Mouse (Mus musculus): ENCODE results near the gene Rac3.

The Rac3 gene

GRCm38 (mm10) chr11:120707225-120707624, 14.0 kb upstream of the Rac3 start:
- DNase-seq: peak; percentile 67

DNA sequence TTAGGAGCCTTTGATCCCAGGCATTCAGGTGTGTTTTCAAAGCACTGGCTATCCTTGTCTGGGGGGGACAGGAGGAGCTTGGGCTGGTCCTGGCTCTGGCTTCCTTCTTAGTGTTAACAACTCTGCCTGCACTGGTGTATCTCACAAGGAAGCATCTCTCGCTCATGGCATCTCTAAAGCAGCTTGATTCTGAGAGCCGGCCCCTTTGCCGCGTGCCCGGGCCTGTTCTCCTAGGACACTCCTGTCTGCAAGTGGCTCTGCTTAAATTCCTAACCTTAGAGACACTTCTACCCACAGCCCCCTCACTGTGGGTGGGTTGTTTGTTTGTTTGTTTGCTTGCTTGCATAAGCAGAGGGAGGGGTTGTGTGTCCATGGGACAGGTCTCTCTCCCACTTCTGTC, 13.3 kb upstream of the Rac3 start:
- no peak for DNase-seq

GRCm38 (mm10) chr11:120709551-120709950, 11.7 kb upstream of the Rac3 start:
- no peak for DNase-seq

GRCm38 (mm10) chr11:120710672-120711071, 10.6 kb upstream of the Rac3 start:
- peak; percentile 31 for DNase-seq

- no peak for DNase-seq
Measured at GRCm38 (mm10) chr11:120711980-120712604, 9.2 kb upstream of the Rac3 start.

- peak; percentile 78 for DNase-seq
Measured at GRCm38 (mm10) chr11:120712771-120713568, 8.3 kb upstream of the Rac3 start.

DNA sequence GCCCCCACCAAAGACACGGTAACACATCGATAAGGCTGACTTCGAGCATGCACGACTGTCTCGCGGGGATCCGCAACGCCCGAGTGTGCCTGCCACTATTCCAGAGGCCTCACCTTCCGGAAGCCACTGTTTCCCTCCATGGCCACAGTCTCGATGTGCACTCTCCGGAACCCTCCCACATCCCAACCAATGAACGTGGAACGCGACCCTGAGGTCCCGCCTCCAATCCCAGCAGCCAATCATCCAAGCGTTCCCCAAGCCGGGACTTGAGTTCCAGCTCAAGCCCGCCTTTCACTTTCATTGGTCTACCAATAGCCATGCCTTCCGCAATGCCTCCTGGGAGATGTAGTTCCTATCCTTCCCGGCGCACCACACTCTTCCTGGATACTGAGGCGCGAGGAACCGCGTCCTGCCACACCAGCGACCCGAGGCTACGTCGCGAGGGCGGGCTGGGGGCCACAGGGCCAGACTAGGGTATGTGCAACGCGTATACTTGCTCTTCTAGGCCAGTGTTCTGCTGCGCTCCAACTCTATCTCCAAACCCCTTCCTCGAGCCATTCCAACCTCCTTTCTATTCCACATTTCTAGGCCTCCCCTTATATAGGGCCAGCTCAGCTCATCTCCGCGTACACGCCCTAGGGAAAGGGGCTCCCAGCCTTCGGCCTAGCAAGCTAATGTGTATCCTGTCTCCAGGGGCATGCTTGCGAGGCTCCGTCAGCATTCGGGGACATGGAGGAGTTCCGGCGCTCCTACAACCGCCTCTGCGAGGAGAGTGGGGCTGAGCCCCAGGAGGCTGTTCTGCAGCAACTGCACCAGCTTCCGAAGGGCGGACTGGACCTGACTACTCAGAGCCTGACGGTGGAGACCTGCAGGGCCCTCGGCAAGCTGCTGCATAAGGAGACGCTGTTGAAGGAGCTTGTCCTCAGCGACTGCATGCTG, 7.4 kb upstream of the Rac3 start, which contains the start of the genes Cenpx and Lrrc45:
TSS of gene Cenpx (minus strand) at position 159 of the 939 bp plus-strand sequence.
TSS of gene Lrrc45 (plus strand) at position 346 of the 939 bp plus-strand sequence.
- DNase-seq: peak; percentile 100

GRCm38 (mm10) chr11:120714546-120714945, 6.7 kb upstream of the Rac3 start:
- no peak for DNase-seq

- DNase-seq: no peak
Measured at GRCm38 (mm10) chr11:120715131-120715530, 6.1 kb upstream of the Rac3 start.

- no peak for DNase-seq
Measured at GRCm38 (mm10) chr11:120719242-120719641, 2.0 kb upstream of the Rac3 start.

DNA sequence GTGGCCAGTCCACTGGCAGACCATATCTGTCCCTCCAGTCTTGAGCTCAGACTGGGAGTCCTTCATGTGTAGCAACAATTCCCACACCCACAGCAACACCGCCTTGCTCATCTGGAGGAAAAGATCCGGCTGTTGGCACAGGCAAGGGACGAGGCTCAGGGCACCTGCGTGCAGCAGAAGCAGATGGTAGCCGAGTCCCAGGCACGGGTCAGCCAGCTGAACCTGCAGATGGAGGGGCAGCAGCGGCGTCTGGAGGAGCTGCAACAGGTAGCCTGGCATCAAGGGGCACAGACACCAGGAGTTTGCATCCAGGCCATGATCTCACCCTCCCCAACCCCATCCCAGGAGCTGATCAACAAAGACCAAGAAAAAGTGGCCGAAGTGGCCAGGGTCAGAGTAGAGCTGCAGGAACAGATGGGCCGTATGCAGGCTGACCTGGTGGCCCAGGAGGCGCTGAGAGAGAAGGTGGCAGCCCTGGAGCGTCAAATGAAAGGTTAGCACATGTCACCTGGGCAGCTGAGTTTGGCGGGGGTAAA, 1.4 kb upstream of the Rac3 start:
- DNase-seq: no peak

GRCm38 (mm10) chr11:120720450-120720849, 820 bp upstream of the Rac3 start:
- peak; percentile 92 for DNase-seq

GRCm38 (mm10) chr11:120722067-120722630, 879 bp downstream of the Rac3 start:
- no peak for DNase-seq

DNA sequence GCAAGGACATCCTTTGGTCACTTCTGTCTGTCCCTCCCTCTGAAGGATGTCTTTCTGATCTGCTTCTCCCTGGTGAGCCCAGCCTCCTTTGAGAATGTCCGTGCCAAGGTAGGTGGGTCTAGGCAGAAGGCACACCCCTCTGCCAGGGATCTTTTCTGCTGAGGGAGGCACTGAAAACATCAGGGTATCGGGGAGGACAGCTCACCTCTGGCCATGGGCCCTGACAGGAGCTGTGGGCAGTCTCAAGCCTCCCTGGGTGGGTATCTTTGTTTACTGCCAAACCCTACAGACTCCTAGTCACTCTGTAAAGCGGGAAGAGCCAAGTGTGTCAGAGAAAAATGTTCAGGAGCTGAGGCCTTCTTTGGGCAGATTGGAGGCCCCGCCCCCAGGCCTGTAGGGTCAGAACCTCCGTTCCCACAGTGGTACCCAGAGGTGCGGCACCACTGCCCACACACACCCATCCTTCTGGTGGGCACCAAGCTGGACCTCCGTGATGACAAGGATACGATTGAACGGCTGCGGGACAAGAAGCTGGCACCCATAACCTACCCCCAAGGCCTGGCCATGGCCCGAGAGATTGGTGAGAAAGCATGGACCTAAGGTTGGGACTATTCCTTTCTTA, 1.6 kb downstream of the Rac3 start:
- DNase-seq: no peak

GRCm38 (mm10) chr11:120723509-120723908, 2.2 kb downstream of the Rac3 start:
- DNase-seq: no peak

GRCm38 (mm10) chr11:120726243-120727168, 5.2 kb downstream of the Rac3 start:
- no peak for DNase-seq

DNA sequence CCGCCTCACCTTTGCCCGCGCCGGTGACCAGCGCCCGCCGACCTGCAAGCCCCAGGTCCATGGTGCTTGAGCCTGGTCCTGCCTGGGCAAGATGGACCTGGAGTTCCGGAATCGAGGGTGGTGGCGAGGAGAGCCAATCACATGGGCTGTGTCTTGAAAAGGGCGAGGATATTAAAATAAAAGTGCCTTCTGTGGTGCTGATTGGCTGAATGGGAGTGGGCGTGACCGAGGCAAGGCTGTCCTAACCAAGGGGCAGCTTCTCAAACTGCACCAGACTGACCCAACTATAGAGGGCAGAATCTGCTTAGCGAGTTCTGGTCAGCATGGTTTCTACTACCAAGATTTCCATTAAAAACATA, 5.9 kb downstream of the Rac3 start, which contains the start of gene Dcxr:
TSS of gene Dcxr (minus strand) at position 113 of the 359 bp plus-strand sequence.
- DNase-seq: peak; percentile 91

DNA sequence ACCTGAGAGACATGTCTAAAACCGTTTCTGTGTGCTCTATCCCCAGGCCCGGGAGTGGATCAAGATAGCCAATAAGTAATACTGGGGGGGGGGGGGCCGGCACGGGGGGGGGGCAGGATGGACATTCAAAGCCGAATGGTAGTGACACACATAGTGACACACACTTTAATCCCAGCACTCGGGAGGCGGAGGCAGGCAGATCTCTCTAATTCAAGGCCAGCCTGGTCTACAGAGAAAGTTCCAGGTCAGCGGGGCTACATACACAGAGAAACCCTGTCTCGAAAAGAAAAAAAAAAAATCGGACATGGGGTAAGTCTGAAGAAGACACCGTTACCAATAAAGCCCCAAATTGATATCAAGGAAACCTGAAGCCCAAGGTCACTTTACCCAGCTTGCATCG, 6.3 kb downstream of the Rac3 start:
- DNase-seq: no peak

DNA sequence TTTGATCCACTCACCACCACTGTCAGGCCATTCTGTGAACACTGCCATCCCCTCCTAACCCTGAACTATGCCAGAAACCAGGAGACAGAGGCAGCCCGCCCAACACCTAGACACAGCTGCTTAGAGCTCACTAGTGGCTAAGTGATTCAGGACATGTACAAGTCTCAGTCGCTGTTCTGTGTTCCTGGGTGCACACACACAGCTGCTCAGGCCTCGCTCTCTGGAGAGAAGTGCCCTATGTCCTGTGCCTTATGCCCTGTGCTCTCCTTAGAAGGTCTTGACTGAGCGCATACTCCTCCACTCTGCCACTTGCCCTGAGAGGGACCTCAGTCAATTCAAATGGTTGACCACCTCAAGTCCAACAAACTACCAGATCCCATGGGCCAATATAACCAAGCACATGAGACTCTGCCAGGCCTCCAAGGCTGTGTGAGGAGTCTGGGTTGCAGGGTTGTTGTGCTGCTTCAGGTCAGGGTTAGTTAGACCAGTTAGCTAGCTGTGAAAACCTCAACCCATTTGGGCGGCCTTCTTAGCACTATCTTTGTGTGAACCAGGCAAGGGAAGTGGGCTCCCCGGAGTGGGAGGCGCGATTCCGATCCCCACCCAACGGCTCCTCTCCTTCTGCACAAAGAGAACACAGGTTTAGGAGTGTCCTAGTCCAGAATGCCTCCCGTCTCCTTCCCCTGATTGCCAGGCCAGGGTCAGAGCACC, 7.4 kb downstream of the Rac3 start:
- no peak for DNase-seq

GRCm38 (mm10) chr11:120729432-120730050, 8.3 kb downstream of the Rac3 start:
- peak; percentile 81 for DNase-seq

All from embryo, embryonic 11 days (tissue).